Mouse (Mus musculus) common myeloid progenitor, adult 5-6 weeks (primary cell): Measurements from ENCODE around the gene Nsl1. TPM values are rescaled to one million over a fixed set of nuclear protein-coding genes. Genes with fewer than 3 reads are reported as not detected.

Source experiments
- ATAC-seq: replicated peaks from 2 replicates; pipeline ENCODE4 v1.8.0; 2016; ENCODE audit warnings: low read depth, mild to moderate bottlenecking, moderate TSS enrichment, inconsistent platforms; ENCODE audit not compliant: poor library complexity, severe bottlenecking
- total RNA-seq: library from RNA; stranded (forward); fragments of 200-1000, 187-1606 nt; gene quantifications from 2 replicates; pipeline ENCODE4 v1.2.3, GENCODE M21; 2017

The Nsl1 gene
- total RNA-seq, 1 experiment from 2014 or later: 13.3 TPM

DNA sequence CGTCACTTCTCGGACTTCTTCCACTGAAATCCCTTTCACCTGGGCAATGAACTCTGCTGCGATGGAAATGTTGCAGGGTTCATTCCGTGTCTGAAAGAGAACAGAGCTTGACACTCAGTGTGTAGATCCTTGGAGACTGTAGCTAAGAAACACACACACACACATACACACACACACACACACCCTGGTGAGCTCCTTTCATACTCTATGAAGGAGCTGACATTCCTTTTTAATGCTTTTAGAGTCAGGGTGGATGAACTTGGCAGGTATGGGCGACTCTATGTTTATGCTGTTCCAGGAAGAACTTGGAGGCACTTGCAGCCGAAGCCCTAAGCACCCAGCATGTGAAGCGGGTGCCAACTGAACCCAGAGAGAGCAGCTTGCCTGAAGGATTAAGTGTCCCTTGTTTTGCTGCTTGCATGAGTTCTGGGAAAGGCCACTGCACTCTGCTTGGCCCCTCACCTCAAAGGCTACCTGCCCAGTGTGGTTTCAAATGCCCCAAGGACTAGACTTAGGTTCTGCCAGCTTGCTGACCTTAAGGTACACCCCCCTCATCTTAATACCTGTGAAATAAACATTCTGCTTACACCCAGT, 16.5 kb upstream of the Nsl1 start:
- no peak for ATAC-seq

DNA sequence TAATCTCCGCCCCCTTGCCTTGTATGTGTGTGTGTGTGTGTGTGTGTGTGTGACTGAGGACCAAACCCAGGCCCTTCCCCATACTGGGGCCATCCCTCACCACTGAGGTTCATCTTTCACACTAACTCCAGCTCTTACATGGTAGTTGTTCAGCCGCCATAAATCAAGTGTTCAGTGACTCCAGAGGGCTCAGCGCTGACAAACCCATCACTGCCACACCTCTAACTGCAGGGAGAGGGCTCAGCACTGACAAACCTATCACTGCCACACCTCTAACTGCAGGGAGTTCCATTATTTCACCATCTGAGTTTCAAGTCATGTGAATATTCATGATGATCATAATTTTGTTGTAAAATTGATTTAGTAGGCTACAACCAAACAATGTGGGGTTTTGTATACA, 9.3 kb upstream of the Nsl1 start:
- no peak for ATAC-seq

DNA sequence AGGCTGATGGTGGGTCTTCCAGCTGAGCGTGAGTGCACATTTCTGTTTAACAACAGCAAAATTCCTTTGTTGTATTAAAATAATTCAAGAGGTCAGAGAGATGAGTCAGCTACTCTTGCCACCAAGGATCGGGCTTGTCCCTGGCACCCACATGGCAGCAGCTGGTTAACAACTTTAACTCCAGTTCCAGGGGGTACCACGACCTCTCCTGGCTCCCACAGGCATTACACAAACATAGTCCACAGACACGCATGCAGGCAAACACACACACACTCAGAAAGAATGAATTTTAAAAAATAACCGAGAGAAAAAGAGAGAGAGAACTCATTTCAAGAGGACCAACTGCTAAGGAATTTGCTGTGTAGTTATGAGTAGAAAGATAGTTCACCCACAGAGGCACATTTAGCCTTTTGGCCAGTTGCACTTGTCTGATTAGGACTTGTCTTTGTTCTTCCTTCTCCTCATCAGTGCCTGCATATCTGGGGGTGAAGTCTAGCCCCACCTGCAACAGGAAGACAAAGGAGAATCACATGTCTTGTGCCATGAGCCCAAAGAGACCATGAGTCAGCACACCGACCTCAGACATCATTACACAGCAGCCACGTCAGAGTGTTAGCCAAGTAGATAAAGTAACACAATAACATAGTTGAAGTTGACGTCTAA, 7.8 kb upstream of the Nsl1 start:
- ATAC-seq: peak; percentile 90

DNA sequence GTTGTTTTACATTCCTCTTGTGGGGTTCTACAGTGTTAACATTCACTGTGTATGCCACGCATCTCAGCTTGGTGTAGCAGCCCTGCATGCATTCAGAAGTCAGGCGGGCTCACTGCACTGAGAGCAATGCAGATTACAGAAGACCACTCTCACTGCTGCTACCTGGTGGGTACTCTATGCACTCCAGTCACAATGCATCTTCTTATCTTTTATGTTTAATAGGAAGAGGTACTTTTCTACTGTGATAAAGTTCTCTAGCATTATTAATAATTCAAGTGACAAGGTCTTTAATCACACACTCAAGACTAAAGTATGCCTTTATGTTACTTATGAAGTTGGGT, 7.3 kb upstream of the Nsl1 start:
- ATAC-seq: peak; percentile 75

DNA sequence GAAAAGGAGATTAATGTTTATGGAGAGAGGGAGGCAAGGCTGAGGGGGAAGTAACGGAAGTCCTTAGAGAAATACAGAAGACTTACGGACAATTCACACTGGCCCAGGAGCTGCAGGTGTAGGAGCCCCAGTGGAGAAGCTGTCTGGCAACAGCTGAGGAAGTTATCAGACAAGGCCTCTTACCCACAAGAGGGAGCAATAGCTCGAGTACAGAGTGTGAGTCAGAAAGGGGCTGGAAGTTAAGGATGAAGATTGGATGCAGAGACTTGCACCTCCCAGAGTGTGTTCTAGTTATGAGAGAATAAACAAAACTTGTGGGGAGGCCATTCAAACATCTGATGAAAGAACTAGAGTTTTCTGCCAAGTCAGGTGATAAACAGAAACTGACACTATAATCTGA, 5.4 kb upstream of the Nsl1 start:
- ATAC-seq: no peak

DNA sequence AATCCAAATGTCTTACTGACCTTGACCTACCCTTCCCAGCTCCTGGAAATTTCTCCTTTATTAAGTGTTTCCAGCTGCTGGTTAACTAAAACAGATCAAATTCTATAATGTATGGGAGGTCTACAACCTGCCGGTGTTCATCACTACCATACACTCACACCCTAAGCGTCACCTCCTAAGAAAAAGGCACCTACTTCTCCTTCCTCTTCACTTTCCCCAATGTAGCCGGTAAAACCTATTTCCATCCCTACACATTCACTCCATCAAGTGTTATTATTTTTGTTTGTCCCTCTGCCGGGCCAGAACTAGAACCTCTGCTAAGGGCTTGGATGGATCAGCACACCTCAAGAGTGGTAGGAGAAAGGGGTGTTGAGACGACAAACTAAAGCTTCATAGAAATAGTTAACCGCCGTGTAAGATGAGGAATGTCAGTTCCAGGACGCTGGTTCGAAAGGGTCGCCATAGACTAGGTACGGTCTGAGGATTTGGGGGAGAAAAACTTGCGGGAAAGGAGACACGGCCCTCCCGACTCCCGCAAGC, 501 bp upstream of the Nsl1 start:
- ATAC-seq: peak; percentile 36

DNA sequence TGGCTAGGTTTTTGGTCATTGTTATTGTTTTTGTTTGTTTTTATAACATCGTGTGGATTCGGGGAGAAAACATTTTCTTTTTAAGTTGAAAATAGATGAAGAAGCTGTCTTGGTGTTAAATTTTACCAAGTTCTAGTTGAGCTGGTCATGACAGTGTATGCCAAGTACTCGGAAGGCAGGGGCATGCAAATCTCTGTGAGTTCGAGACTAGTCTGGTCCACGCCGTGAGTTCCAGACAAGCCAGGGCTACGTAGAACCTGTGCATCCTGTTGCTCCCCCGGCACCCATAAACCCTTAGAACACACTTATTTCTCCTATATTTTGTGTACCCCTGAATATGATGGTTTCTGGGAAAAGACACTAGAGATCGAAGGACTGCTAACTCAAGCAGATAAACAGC, 888 bp downstream of the Nsl1 start:
- no peak for ATAC-seq

DNA sequence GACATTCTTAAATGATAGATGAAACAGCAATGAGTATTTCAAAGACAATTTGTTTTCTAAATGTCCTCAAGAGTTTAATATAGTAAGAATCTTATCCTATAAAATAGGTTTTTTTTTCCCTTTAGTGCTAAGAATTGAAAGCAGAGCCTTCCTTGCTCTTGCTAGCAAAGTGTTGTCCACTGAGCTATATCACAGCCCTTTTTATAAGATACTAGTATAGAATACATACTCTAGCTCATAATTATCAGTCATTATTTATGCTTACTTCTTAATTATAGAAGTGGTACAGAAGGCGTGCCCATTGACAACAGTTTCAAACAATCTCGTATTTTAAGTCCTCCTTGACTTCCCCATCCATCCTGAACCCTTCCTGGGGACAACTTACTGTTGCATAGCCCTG, 1.7 kb downstream of the Nsl1 start:
- no peak for ATAC-seq

DNA sequence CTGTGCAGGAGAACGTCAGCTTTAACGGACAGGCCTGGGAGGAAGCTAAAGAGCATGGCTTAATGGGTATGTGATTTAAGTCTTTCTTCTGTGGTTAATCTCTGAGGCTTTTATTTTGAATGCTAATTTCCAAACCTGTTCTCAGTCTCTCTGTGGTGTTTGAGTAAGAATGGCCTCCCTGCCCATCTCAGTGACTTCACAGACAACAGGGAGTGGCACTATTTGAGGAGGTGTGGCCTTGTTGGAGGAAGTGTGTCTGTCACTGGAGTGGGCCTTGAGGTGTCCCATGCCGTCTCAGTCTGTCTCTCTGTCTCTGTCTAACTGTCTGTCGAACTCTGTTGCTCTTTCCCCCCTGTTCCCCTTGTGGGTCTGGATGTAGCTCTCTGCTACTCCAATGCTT, 2.4 kb downstream of the Nsl1 start:
- ATAC-seq: no peak

DNA sequence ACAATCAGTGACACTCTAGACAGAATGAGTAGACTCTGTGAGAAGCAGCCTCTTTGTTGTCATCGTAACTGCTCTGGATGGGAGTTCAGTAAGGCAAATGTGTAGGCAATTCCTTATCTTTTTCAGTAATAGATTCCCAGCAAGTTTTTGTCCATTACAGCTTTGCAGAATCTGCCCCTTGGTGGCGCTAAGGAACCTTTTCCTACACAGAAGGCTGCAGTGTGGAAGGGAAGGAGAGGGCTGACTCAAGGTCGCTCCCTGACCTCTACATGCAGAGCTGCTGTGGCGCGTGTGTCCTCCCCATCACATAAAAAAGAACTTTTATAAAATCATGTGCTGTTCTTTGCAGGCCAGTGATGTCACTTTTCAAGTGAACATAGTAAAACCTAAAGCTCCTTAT, 5.6 kb downstream of the Nsl1 start:
- peak; percentile 31; the same call in 1 of the 2 replicates for ATAC-seq

DNA sequence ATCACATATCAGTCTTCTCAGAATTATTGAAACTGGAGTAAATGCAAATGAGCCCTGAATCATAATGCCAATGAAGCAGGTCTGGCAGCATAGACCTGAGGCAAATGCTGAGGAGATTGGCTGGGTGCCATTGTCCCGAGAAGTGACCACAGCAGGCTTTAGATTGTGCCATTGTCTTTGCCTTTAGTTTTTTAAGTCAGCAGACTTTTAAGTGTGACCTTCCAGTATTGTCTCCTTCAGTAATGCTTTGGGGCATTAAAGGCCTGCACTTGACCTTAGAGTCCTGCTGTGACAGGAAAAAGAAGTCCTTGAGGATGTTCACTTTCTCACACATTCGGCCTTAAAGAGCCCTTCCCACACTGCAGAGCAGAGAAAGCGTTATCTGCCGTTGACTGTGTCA, 7.4 kb downstream of the Nsl1 start:
- ATAC-seq: no peak

DNA sequence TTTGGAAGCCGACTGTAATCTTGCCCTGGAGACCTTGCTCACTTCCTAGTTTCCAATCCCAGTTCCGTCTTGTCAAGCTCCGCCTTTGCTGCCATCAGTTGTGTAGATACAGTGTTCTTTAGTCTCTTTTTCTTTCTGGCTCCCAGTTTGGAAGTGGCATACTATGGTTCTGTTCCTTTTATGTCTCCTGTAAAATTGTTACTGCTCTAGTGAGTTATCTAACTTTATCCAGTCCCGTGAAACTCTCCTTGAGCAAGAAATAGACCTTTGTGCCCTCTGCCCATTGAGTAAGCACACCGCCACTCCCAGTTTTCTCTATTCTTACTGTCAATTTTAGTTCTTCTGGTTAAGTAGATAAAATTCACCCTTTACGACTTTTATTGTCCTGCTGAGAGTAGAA, 8.8 kb downstream of the Nsl1 start:
- ATAC-seq: no peak

DNA sequence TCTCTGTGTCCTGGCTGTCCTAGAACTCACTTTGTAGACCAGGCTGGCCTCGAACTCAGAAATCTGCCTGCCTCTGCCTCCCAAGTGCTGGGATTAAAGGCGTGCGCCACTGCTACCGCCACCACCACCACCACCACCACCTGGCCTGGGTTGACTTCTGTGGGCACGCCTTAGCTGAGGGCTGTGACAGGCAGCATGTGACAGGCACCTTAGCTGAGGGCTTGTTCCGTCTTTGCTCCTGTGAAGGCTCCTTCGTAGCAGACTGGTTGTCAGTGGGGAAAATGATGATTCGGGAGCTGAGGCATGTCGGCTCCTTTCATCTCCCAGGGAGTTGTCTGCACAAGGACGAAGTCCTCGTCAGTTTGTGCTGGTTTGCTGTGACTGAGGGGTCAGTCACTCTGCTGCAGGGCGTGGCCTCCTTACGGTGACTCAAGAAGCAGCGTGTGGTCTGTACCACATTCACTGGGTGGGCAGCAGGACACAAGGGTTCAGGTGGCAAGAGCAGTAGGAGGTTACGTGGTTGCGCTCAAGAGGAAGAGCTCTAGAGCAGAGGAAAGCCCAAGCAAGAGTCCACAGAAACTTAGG, 9.6 kb downstream of the Nsl1 start:
- ATAC-seq: no peak; the same call in 1 of the 2 replicates

DNA sequence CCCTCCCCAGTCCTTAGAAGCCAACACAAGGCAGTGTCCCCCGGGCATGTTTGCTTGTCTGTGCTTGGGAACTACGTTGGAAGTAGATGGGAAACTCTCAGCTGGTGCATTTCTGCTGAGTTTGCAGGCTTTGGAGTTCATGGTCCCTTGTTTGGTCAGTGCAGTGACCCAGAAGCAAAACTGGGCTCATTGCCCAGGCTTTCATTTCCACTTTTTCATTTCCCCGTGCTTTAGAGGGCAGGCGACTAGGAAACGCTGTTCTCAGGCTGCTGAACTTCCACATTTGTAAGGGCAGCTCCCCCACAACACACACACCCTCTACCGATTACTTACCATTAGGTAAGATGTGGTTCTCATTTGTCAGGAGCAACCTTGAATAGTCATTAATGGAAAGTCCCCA, 10.2 kb downstream of the Nsl1 start:
- ATAC-seq: peak; percentile 70

DNA sequence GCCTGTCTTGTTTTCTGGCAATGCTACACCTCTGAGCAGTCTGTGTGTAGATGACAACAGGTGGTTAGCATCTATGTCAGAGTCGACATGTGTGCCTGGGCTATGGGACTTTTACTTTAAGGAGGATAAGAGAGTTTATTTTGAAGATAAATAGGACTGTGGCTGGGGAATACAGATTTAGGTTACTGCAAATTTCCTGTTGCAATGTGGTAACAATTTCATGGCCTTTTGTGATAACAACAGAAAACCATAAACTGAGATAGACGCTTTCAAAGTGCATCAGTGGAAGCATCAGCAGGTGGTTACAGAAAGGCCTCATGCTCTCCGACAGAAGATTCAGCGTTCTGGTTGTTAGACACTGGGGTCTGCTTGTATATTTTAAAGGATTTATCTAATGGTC, 10.7 kb downstream of the Nsl1 start:
- ATAC-seq: no peak; the same call in 1 of the 2 replicates

DNA sequence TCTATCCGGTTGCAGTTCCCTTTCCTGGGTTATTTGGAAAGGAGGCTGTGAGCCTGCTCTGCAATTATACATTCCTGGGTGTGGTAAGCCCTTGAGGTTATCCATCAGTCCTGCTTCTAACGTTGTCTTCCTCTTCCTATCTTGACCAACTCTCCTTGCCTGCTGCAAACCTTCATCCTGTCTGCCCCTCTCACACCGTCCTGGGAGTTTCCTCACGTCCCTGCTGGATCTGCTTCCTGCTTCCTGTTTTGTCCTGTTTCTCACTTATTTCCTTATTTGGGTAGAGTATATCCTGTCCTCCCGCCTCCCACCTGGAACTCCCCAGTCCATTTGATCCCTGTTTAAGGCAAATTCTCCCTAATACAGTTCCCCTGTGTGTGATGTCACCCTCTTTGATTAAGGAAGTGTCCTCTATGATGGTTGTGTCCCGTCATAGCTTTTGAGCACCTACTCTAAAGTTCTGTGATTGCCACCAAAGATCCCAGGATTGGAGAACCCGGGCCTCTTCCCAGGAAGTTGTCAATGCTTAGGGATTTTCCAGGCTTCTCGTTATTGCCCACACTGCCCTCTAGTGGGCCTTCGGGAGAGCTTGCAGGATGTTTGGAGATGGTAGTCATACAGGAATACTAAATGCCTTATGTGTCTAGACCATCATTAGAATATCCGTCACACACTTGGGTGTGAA, 12.5 kb downstream of the Nsl1 start:
- peak; percentile 33 for ATAC-seq

DNA sequence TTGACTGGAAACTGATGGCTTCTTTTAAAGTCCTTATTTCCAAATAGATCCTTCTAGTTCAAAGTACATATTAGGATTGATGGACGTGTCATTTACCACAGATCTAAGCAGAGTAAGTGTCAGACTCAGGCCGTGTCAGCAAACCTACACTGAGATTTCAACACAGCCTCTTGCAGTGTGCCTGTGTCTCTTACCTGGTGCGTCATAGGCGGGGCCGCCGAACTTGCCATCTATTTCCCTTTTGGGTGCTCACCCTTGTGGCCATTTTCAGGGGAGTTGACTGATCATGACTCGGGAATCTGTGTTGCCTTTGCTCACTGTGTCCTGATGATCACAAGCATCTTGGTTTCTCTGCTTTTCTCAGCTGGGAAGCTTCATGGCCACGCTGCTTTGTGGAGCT, 20.4 kb downstream of the Nsl1 start:
- ATAC-seq: no peak

DNA sequence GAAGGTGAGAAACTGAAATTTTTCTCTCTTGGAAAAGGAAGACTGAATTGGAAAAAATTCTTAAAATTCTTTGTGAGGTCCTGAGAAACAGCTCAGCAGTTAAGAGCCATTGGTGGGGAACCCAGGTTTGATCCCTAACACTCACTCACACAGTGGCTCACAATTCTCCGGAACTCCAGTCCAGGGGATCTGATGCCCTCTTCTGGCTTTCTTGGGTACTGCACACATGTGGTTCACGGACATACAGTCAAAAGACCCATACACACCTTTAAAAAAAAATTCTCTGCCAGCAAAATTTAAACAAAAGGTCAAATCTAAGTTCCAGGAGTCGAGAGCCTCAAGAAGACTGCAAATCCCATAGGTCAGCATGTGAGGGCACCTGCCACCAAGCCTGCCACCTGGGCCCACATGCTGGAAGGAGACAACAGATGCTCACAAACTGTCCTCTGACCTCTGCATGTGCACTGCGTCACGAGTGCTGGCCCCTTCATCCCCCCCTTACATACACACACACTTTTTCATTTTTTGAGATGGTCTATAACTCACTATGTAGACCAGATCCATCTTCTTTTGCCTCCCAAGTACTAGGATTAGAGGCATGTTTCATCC, 22.2 kb downstream of the Nsl1 start:
- peak; percentile 40 for ATAC-seq

DNA sequence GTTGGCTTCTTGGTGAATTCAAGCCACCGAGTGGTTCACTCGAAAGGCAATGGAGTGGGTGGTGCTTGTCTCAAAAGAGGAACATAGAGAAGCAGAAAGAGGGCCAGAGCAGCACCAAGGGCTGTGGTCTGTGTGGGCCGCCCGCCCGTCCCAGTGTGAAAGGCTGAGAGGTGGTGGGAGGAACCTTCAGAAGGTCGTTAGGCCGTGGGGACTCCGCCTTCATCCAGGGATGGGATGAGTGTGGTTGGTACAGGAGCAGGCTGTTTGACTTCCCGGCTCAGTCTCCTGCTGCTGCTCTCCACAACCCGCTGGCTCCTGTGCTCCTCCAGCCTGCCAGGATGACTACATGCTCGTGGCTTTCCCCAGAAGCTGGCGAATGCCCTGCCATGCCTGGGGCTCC, 22.8 kb downstream of the Nsl1 start:
- peak; percentile 89 for ATAC-seq

DNA sequence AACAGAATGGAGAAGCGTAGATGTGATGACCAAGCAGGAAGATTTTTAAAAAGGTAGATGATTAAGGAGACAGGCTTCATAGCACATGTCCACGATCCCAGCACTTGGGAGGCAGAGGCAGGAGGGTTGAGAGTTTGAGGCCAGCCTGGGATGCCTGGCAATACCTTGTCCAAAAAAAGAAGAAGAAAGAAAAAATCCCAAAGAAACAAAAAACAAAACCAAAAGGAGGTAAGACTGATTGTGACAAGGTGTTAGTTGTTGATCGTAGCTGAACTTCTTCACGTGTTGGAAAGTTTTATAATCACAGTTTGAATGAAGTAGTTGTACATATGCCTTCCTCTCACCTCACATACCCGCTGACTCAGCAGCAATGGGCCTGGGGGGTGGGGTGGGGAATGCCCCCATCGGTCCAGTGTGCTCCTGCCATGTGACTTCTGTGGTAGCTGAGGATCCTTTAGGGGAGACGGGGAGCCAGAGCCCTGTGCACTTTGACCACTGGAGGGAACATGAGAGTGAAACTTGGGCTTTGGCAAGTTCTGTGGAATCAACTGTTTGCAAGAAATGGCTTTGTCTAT, 23.6 kb downstream of the Nsl1 start:
- ATAC-seq: no peak
